Mouse (Mus musculus) regulatory T cell (primary cell): ENCODE measurements around the gene Ffar4.

Experiments
- in situ Hi-C: fragments of 300-600 bp; cut with MboI, MseI; formaldehyde crosslinking; loops from one replicate; pipeline ENCODE4 v1.15.1; 2025; ENCODE audit warnings: high pct_unique_total_duplicates

Gene Ffar4

DNA sequence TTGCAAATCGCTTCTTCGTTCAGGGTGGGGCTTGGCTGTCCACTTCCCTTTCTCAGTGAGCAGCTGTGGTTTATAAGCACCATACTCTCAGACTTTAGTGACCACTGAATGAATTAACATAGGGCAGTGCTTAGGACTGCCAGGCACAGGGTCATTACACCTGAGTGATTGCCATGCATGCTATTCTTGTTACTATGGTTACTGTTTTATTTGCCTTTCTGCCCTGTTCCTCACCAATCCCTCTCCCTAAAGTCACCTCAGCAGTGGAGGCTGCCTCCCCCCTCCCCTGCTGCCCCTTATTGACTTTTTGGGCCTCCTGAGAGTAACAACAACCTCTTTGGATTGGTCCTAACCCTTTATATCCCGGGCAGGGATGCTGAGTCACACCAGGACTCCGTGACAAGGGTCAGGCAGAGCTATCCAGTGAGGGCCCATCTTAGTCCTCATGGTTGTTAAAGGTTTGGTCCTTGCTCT, 5.3 kb upstream of the Ffar4 start:
- in situ Hi-C loops, result loop anchor here (5.0 kb wide), 1 partner anchor 66 kb away; no protein-coding TSS in a partner anchor

DNA sequence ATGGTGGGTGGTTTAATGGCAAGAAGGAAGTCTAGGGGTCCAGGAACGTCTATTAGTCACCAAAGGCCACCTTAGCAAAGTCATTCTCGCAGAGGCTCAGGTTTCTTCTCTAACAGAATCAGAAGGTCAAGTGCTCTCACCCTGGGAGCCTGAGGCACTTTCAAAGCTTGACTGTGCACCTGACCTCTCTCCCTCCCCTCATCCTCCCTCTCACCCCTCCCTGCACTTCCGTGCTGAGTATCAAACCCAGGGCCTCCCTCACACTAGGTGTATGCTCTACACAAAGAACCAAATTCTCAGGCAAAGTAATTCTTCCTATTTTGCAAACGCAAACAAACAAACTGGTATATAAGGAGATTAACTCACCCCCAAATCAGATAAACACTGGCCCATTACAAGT, 640 bp upstream of the Ffar4 start:
- in situ Hi-C loops, result no loop called here

DNA sequence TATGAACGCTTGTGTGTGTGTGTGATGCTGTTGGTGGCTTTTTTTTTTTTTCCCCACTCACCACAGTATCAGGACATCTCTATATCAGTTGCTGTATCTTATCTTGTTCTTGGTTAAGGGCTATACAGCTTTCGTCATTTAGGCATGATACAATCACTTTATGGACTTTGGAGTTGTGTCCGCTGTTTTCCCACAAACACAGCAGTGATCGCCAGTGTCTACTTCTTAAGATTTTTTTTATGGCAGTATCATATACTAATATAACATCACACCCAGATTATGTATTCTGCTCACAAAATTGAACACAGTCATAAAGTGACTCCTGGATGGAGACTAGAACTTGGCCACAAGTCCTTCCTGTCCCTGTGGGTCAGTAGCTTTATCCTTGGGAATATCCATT, 11.0 kb downstream of the Ffar4 start:
- in situ Hi-C loops, result no loop called here

GRCm38 (mm10) chr19:38109506-38110242, 12.8 kb downstream of the Ffar4 start:
- in situ Hi-C loops, result no loop called here

DNA sequence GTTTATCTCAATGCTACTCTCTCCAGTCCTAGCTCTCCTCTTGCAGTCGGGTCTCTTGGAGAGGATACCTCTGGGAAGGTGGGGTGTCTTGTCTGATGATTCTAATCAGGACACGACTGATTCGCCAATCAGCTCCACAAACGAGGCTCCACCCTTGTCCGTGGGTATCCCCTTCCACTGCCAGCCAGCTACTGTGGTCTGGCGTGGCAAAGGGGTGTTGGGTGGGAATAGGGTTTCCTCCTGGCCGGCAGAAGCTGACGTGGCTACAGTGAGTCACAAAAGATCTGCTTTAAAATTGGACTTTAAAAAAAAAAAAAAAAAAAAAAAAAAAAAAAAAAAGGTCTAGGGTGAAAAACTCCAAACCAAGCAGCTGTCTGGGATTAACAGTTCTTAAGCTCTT, 14.2 kb downstream of the Ffar4 start:
- in situ Hi-C loops, result no loop called here

- in situ Hi-C loops, result no loop called here
Observed at GRCm38 (mm10) chr19:38112575-38112974, 15.7 kb downstream of the Ffar4 start.

- in situ Hi-C loops, result no loop called here
Observed at GRCm38 (mm10) chr19:38114834-38115491, 18.1 kb downstream of the Ffar4 start.

DNA sequence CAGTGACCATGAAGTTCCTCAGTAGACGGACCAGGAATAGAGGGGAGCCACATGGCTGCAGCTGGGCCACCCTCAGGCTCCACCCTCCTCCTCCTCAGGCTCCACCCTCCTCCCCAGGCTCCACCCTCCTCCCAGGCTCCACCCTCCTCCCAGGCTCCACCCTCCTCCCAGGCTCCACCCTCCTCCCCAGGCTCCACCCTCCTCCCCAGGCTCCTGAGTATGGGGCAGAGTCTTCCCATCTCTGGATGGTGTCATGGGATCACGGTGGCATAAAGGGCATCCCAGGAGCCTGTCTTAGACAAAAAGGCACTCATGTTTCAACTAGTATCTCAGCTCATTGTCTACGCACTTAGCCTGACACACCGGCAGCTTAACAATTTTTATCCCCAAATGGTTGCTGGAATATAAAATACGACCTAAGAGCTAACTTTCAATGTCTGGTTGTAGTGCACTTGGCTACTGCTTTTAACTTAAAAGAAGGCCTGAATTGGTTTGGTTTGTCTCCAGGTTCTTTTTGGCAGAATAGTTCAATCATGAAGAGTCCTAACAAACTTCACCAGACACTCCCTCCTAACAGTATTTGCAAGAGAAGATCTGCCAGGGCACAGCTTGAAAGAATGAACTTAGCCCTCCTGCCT, 23.4 kb downstream of the Ffar4 start:
- in situ Hi-C loops, result no loop called here

DNA sequence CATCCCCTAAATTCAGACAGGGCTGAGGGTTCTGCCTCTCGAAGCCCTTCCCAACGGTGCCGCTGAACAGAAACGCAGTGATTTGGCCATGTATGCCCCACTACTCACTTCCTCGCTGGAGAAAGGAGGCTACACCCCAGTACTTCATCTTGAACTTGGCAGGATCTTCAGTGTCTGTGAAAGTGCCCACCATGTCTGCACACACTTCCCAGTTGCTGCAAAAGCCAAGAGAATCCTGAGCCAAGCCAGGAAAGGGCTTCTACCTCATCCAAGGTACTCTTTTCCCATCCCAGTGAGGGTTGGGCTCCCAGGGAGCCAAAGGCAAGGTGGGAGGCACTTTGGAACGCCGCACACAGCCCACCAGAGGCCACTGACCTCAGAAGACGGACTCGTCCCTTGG, 27.1 kb downstream of the Ffar4 start:
- in situ Hi-C loops, result no loop called here

DNA sequence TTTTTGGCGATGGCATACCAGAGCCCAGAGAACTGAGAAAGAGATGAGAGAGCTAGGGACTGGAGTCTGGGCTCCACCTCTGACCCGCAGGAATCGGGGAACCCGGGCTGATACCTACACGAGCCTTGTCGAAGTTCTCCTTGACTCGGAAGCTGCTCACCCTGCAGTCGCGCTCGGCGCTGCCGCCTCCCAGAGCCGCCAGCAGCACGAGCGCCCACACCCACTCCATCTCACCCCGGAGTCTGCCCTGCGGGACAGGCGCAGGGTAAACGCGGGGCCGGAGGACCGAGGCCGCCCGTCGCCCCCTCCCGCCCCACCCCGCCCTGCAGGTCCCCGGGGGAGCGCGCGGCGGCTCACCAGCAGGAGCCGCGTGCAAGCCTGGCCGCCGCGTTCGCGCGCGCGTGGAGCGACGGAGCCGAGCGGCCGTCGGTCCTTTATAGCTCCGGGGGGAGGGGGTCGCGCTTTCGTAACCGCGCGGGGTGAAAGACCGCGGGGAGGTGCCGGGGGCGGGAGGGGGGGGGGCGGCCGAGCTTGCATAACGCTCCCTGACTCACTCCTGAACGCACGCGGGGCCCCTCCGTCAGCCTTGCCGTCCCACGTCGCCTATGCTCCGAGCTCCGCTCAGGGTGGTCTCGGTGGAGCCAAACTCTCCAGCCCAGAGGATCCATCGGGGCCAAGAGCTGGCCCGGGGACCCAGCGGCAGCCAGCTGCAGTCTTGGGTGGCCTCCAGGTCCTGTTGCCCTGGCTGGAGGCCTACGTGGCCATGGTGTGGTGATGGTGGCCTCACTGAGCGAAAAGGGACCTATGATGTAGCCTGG, 27.7 kb downstream of the Ffar4 start:
- in situ Hi-C loops, result no loop called here

- in situ Hi-C loops, result no loop called here
Observed at GRCm38 (mm10) chr19:38125219-38125610, 28.3 kb downstream of the Ffar4 start, which contains the start of gene Rbp4. Gene Rbp4, minus strand, starts transcription at chr19:38125281.

GRCm38 (mm10) chr19:38126656-38127055, 29.8 kb downstream of the Ffar4 start:
- in situ Hi-C loops, result no loop called here

GRCm38 (mm10) chr19:38132481-38132880, 35.6 kb downstream of the Ffar4 start, which contains the start of gene Pde6c:
Gene Pde6c, plus strand, starts transcription at chr19:38132781.
- in situ Hi-C loops, result no loop called here

GRCm38 (mm10) chr19:38133986-38134385, 37.1 kb downstream of the Ffar4 start:
- in situ Hi-C loops, result no loop called here

GRCm38 (mm10) chr19:38134806-38135205, 37.9 kb downstream of the Ffar4 start:
- in situ Hi-C loops, result no loop called here

DNA sequence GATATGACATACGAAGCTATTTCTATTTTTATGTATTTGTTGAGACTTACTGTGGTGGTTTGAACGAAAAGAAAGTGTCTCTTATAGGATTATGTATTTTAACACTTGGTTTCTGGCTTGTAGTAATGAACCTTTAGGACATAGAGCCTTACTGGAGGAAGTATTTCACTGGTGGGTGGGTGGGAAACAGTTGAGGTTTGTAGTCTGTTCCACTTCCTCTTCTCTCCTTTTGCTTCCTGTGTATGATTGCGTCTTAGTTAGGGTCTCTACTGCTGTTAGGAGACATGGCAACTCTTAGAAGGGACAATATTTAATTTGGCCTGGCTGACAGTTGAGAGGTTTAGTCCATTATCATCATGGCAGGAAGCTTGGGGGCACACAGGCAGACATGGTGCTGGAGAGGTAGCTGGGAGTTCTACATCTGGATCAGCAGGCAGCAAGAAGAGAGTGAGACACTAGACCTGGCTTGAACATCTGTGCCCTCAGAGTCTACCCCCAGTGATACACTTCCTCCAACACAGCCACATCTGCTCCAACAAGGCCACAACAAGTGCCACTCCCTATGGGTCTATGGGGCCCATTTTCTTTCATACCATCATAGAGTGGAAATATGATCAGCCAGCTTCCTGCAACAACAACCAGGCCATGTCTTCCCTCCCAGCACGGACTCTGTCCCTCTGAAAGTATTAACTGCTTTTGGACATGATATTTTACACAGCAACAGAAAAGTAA, 46.8 kb downstream of the Ffar4 start:
- in situ Hi-C loops, result no loop called here

GRCm38 (mm10) chr19:38156243-38156642, 59.4 kb downstream of the Ffar4 start:
- in situ Hi-C loops, result loop anchor here (5.0 kb wide), 1 partner anchor 64 kb away; no protein-coding TSS in a partner anchor

DNA sequence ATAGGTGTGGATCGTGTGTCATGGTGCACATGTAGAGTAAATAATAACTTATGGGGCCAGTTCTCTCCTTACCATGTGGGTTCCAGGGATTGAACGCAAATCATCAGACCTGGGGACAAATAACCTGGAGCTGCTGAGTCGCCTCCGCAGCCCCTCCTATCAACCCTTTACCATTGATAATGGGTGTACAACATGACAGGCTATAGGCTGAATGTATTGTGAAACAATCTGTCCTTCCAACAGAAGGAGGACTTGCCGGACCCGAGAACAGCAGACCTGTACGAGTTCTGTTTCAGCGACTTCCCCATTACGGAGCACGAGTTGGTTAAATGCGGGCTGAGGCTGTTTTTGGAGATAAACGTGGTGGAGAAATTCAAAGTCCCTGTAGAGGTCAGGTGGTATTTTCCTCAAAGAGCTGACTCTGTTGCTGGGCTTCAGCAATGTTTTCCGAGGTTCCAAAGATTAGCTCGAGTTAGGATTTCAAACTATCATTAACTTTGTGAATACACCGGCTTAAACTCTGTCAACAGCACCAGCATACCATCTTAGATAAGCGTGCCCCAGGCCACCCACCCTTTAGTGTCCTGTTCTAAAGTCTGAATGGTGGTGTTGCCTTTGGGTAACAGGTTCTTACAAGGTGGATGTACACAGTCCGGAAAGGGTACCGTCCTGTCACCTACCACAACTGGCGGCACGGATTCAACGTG, 64.9 kb downstream of the Ffar4 start:
- in situ Hi-C loops, result no loop called here
